Mouse (Mus musculus) brain, adult 10 weeks (tissue): Measurements from ENCODE around the gene Ippk. TPM values are rescaled to one million over a fixed set of nuclear protein-coding genes. Genes with fewer than 3 reads are reported as not detected.

ENCODE experiments used
- polyA plus RNA-seq: library from polyadenylated mRNA; stranded (reverse); fragments of 350-450 nt; fragmentation: Illumina TruSeq; extraction: RNeasy Lipid Tissue Mini Kit (QIAGEN cat#74804); gene quantifications from one replicate; pipeline ENCODE4 v1.2.3, GENCODE M21; 2015; ENCODE audit warnings: low read depth, low replicate concordance

The Ippk gene
- polyA plus RNA-seq, result 16.7 TPM

GRCm38 (mm10) chr13:49420754-49421605, at the start of gene Ippk:
Gene Ippk (plus strand): TSS chr13:49421249.

GRCm38 (mm10) chr13:49492376-49493368, 71.6 kb downstream of the Ippk start, which contains the start of gene Tes3-ps:
Gene Tes3-ps (plus strand): TSS chr13:49493318.

GRCm38 (mm10) chr13:49504510-49504909, 83.5 kb downstream of the Ippk start, which contains the start of gene Ecm2:
Gene Ecm2 (plus strand): TSS chr13:49504810.

Other genes with a start within 250 kb of the Ippk start
- 25.2 TPM for gene Ninj1, start 233.8 kb upstream of the Ippk start, polyA plus RNA-seq
- gene Card19, start 205.2 kb upstream of the Ippk start, polyA plus RNA-seq, result 21.0 TPM
- gene Susd3, start 172.5 kb upstream of the Ippk start, polyA plus RNA-seq, result 3.0 TPM
- gene Fgd3, start 100.9 kb upstream of the Ippk start, polyA plus RNA-seq, result 6.1 TPM
- gene Bicd2, start 79.7 kb upstream of the Ippk start, polyA plus RNA-seq, result 36.3 TPM
- 0.36 TPM for gene Tes3-ps, start 72.1 kb downstream of the Ippk start, polyA plus RNA-seq
- gene Ecm2, start 83.6 kb downstream of the Ippk start, polyA plus RNA-seq, result 5.8 TPM
- gene Aspn, start 123.2 kb downstream of the Ippk start, polyA plus RNA-seq, result 3.0 TPM
- gene Omd, start 161.2 kb downstream of the Ippk start, polyA plus RNA-seq, result 2.3 TPM
- gene Ogn, start 186.8 kb downstream of the Ippk start, polyA plus RNA-seq, result 9.1 TPM
- 1.1 TPM for gene Cenpp, start 231.5 kb downstream of the Ippk start, polyA plus RNA-seq
- 14.0 TPM for gene Nol8, start 231.8 kb downstream of the Ippk start, polyA plus RNA-seq